Mouse (Mus musculus) intestine, postnatal 0 days (tissue): ENCODE results near the gene Fndc8. TPM values are rescaled to one million over a fixed set of nuclear protein-coding genes. Genes with fewer than 3 reads are reported as not detected.

ENCODE experiments used
- ATAC-seq: fragments of 200-750 bp; cut with Nextera tagmentation; 2 replicates; pipeline ENCODE4 v1.8.0; 2017; ENCODE audit warnings: mild to moderate bottlenecking, moderate TSS enrichment, moderate library complexity
- H3K27ac ChIP-seq: fragments of 300-500 bp; sonication (generic); 2 replicates; pipeline ENCODE4 v1.5.1; 2014; ENCODE audit warnings: mild to moderate bottlenecking, low read depth, low read length, moderate library complexity
- H3K27me3 ChIP-seq: fragments of 300-500 bp; sonication (generic); replicated peaks from 2 replicates; pipeline ENCODE4 v1.6.1; 2014; ENCODE audit warnings: low read length, mixed read lengths; ENCODE audit not compliant: control insufficient read depth, insufficient read depth
- H3K36me3 ChIP-seq: fragments of 300-500 bp; sonication (generic); 2 replicates; pipeline ENCODE4 v1.6.1; 2014; ENCODE audit warnings: mild to moderate bottlenecking, moderate library complexity; ENCODE audit not compliant: control insufficient read depth, insufficient read depth
- H3K4me1 ChIP-seq: fragments of 300-500 bp; sonication (generic); replicated peaks from 2 replicates; pipeline ENCODE4 v1.6.1; 2014; ENCODE audit warnings: antibody characterized with exemption, low read length, mixed read lengths; ENCODE audit not compliant: control insufficient read depth, insufficient read depth
- H3K4me2 ChIP-seq: fragments of 300-500 bp; sonication (generic); replicated peaks from 2 replicates; pipeline ENCODE4 v1.6.1; 2014; ENCODE audit warnings: low read depth, mild to moderate bottlenecking, moderate library complexity
- H3K4me3 ChIP-seq: fragments of 300-500 bp; sonication (generic); 2 replicates; pipeline ENCODE4 v1.5.1; 2014; ENCODE audit warnings: low read depth, low read length
- H3K9ac ChIP-seq: fragments of 300-500 bp; sonication (generic); 2 replicates; pipeline ENCODE4 v1.6.1; 2014; ENCODE audit warnings: mild to moderate bottlenecking, low read depth, low read length
- H3K9me3 ChIP-seq: fragments of 300-500 bp; sonication (generic); 2 replicates; pipeline ENCODE4 v1.6.1; 2016; ENCODE audit warnings: mixed run types; ENCODE audit not compliant: control insufficient read depth
- CTCF ChIP-seq: sonication (generic); IDR thresholded peaks from 2 replicates; pipeline ENCODE4 v1.5.1; 2016; ENCODE audit warnings: low read depth, mild to moderate bottlenecking, control low read depth, antibody characterized with exemption, moderate library complexity
- WGBS: fragments of 180-500 bp; shearing (Covaris S2); extraction: QIAGEN DNeasy Blood & Tissue Kit; methylation state at CpG from one replicate; pipeline ENCODE4 v1.1.7; 2014; 5-methylcytosine and 5-hydroxymethylcytosine counted together
- polyA plus RNA-seq: library from polyadenylated mRNA; unstranded; fragments of >200 nt; fragmentation: Nextera tagmentation; extraction: Ambion mirVana; gene quantifications from 2 replicates; pipeline ENCODE4 v1.2.1, GENCODE M21; 2015

Fndc8 gene
- polyA plus RNA-seq = 0.09 and 0.16 TPM in 2 replicates

DNA sequence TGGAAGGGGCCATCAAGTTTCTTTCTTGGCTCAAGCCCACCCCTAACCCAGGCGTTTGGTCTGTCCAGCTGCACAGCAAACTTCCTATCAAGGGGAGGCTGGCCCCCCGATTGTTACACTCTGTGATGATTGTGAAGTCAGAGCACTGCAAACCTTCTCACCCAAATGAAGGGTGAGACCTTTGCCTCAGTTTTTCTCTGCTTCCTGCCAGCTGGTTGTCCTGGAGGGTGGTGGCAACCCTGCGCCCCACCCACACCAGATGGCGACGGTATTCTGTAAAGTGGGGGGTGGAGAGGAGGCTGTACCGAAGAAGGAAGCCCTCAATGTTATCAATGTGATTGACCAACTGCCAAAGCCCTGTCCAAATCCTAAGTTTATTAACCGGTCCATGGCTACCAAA lies at the start of gene Fndc8:
Gene Fndc8 (plus strand): TSS at position 189 of the 400 bp plus-strand sequence.
- WGBS = 55% methylated on average over 7 of the region's 7 CpGs
- H3K36me3 ChIP-seq = no peaks in the 10 kb centered on the region

DNA sequence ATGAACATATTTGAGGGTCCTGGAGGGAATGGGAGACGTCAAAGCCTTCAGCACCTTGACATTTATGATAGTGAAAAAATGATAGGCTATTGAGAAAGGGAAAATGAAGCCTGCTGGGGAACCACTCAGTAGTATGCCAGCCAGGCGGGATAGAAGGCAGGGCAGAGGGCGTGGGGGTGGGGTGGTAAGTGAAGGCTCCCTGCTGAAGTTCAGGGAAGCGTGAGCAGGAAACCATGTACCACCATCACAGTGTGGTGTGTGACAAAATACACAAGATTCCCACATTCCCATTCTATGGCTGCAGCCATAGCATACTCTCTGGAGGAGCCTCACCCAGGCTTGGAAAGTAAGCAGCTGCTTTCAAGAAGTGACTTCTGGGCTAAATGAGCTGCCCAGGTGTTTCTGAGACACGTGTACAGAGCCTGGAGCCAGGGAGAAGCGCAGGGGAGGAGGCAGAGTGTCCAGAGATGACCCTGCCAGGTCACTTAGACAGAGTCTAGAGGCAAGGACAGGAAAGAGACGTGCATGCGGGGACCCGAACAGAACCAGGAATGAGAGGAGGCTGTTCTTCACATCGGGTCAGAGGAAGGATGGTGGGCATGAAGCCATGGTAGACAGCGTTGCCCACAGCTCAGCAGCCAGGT lies 47.0 kb upstream of the Fndc8 start:
- H3K4me2 ChIP-seq = no peak overlapping the region; the same call in 1 of the 2 replicates
- H3K36me3 ChIP-seq = no peaks in the 10 kb centered on the region
- WGBS = 67% methylated on average over 11 of the region's 11 CpGs
- H3K27me3 ChIP-seq = no peaks in the 10 kb centered on the region
- H3K27ac ChIP-seq = no peak overlapping the region
- H3K9ac ChIP-seq = no peak overlapping the region
- ATAC-seq = no peak
- H3K9me3 ChIP-seq = no peaks in the 10 kb centered on the region
- H3K4me3 ChIP-seq = no peak overlapping the region
- no peaks in the 10 kb centered on the region for H3K4me1 ChIP-seq
- TF ChIP-seq CTCF = no peak

More for the DNA sequence above, at the start of gene Fndc8:
- Histone ChIP-seq H3K9me3 (no peaks in the 10 kb centered on the region), H3K27me3 (no peaks in the 10 kb centered on the region; the same call in 1 of the 2 replicates), H3K27ac (no peak within 1 kb of the TSS), H3K9ac (no peak within 1 kb of the TSS), H3K4me2 (no peak within 1 kb of the TSS), H3K4me3 (no peak within 1 kb of the TSS), H3K4me1 (no peaks in the 10 kb centered on the region; the same call in 1 of the 2 replicates)
- TF ChIP-seq CTCF = no peak
- no peak for ATAC-seq

- WGBS = 30% methylated on average over 16 of the region's 16 CpGs
- H3K4me2 ChIP-seq = peak overlapping the region; percentile 46
- TF ChIP-seq CTCF = peak; percentile 62
- H3K27me3 ChIP-seq = no peaks in the 10 kb centered on the region
- no peak overlapping the region for H3K4me3 ChIP-seq
- peak; percentile 89 for ATAC-seq
- no peaks in the 10 kb centered on the region for H3K36me3 ChIP-seq
- H3K4me1 ChIP-seq = no peaks in the 10 kb centered on the region
- no peak overlapping the region for H3K9ac ChIP-seq
- no peak overlapping the region for H3K27ac ChIP-seq
- H3K9me3 ChIP-seq = no peaks in the 10 kb centered on the region
Measured at GRCm38 (mm10) chr11:82845415-82846078, 46.4 kb upstream of the Fndc8 start.

DNA sequence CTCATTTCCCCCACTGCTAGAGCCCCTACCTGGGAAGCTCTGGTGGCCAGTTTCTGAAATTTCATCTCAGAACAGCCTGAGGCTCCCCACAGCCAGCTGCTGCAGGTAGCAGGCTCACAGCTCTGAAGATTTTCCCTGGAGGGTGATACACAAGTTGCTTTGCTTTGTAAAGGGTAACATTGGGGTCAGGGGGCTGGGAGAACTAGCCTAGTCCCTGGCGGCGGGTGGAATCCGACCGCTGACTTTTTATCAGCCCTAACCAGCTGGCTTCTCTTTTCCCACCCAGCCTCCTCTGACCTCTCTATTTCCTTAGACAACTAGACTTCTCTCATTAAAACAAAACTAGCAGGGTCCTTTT lies 45.9 kb upstream of the Fndc8 start:
- WGBS = 30% methylated on average over 4 of the region's 4 CpGs
- H3K9ac ChIP-seq = no peak overlapping the region
- H3K4me2 ChIP-seq = peak overlapping the region; percentile 46
- H3K4me1 ChIP-seq = no peaks in the 10 kb centered on the region
- no peak overlapping the region for H3K27ac ChIP-seq
- H3K27me3 ChIP-seq = no peaks in the 10 kb centered on the region
- H3K36me3 ChIP-seq = no peaks in the 10 kb centered on the region
- no peaks in the 10 kb centered on the region for H3K9me3 ChIP-seq
- TF ChIP-seq CTCF = no peak
- H3K4me3 ChIP-seq = no peak overlapping the region
- 0 out of 2 replicates have a peak, but pooled peaks have one; percentile 14 for ATAC-seq

DNA sequence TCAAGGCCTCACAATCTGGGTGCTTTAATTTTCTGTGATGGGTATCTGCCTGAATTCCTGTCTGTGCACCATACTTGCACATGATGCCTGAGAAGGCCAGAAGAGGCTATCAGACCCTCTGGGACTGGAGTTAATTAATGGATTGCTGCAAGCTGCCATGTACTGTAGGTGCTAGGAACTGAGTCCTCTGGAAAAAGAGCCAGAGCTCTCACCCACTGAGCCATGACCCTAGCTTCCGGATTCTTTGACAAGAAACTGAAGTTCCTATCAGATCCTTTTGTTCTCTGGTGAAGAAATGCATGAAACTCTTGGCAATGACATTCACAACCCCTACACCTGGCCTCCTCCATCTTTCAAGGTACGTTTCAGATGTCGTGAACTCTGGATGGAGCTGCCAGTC lies 45.0 kb upstream of the Fndc8 start:
- Histone ChIP-seq H3K27me3 (no peaks in the 10 kb centered on the region), H3K9me3 (no peaks in the 10 kb centered on the region), H3K27ac (no peak overlapping the region), H3K4me3 (no peak overlapping the region), H3K9ac (no peak overlapping the region), H3K4me2 (no peak overlapping the region), H3K4me1 (no peaks in the 10 kb centered on the region), H3K36me3 (no peaks in the 10 kb centered on the region)
- TF ChIP-seq CTCF = no peak
- WGBS = 84% methylated on average over 3 of the region's 3 CpGs
- no peak for ATAC-seq

DNA sequence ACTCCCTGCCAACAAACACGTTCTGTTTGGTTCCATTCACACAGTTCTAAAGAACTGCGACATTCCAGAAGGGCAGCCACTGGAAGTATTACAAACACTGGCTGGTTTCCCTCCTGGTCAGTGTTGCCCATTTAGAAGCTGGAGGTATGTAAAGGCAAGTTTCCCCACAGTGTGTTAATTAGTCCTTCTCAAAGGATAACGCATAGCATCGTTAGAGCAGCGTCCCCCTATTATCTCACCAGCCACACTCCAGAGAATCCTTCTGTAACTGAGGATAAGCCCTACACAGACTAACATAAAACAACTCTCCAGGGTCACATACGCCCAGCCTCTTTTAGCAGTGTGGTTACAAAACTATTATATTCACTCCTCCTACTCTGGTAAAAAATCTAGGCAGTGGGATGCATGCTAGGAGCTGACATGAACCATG lies 44.3 kb upstream of the Fndc8 start:
- Histone ChIP-seq H3K4me2 (no peak overlapping the region), H3K36me3 (no peaks in the 10 kb centered on the region), H3K27me3 (no peaks in the 10 kb centered on the region), H3K27ac (no peak overlapping the region), H3K9me3 (no peaks in the 10 kb centered on the region), H3K4me3 (no peak overlapping the region), H3K4me1 (no peaks in the 10 kb centered on the region), H3K9ac (no peak overlapping the region)
- no peak for ATAC-seq
- WGBS = 72% methylated on average over 6 of the region's 6 CpGs
- TF ChIP-seq CTCF = no peak
